Mouse (Mus musculus): ENCODE measurements around the gene Eif4enif1. TPM values are rescaled to one million over a fixed set of nuclear protein-coding genes. Genes with fewer than 3 reads are reported as not detected.
"Not testable (repeated sequence)": the region's sequence is repeated elsewhere in the genome, so short reads cannot be mapped to it uniquely, and the experiment has no call there.

Gene Eif4enif1
- total RNA-seq (2021): 10 to 100 TPM; 67.7 to 80.6 TPM
- long read RNA-seq, experiment 1, transcript Eif4enif1-203 (19 exons, 3,614 nt): major isoform, 7 of 38 reads
- long read RNA-seq, experiment 1, partial matches to known transcripts: 4 of 38 reads
- long read RNA-seq, experiment 1, other reads (novel, unspliced or antisense): 27 of 38 reads
- long read RNA-seq, experiment 2, transcript Eif4enif1-203 (19 exons, 3,614 nt): major isoform, 9 of 43 reads
- long read RNA-seq, experiment 2, partial matches to known transcripts: 8 of 43 reads
- long read RNA-seq, experiment 2, other reads (novel, unspliced or antisense): 26 of 43 reads

GRCm38 (mm10) chr11:3202231-3202701 lies at the start of gene Eif4enif1:
Gene Eif4enif1, plus strand, starts transcription at chr11:3202392.
- DNase-seq (ENCODE audit: low spot score in 2 of 2): peak; percentile 83 to 90

DNA sequence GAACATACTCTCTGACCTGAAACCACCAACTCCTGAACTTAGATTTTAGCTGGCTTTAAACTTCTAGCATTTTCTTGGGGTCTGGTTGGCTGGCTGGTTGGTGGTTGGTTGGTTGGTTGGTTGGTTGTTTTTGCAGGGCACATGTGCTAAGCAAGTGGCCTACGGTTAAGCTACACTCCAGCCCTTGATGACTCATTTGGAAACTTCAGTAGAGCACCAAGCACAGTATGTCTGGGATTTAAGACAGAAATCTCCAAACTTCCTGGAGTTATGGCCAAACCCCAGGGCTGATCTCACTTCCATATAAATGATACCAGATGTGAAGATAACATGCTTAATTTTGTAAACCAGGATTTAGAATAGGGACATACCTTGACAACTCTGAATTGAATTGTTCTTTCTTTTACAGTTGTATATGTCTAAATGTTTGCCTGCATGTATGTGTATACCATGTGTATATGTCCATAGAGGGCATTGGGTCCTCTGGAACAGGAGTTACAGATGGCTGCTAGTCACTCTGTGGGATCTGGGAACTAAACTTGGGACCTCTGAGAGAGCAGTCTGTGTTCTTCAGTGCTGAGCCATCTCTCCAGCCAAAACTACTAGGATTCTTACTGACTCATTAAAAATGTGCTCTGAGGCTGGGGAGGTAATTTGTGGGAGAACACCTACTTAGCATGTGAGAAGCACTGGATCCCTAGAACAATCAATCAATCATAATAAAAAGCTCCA lies 48.4 kb upstream of the Eif4enif1 start:
- not testable (repeated sequence) for H3K27ac ChIP-seq, H3K4me3 ChIP-seq
- DNase-seq (ENCODE audit: low spot score in 2 of 2): peak; percentile 48 to 49

More at GRCm38 (mm10) chr11:3202231-3202701, at the start of gene Eif4enif1:
- Histone ChIP-seq H3K27ac (peak within 1 kb of the TSS; percentile 83), H3K4me3 (peak within 1 kb of the TSS; percentile 42)
- TF ChIP-seq CTCF (conservative IDR thresholded peaks at IDR 0.05): no peak

DNA sequence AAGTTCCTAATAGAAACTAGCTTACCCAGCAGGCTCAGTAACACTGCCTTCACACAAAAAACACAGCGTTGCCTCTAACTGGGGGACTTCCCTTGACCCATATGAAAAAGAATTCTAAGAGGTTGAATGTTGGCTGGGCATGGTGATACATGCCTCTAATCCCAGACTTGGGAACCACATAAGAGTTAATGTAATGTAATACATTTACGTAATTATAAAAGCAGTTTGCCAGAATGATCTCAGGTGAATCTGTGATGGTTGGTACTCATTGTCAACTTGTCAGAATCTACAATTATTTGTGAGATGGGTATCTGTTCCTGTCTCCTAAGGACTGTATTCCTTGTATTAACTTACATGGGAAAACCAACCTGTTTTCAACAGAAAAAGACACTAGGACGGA lies 45.2 kb upstream of the Eif4enif1 start:
- not testable (repeated sequence) for H3K4me3 ChIP-seq; H3K27ac ChIP-seq; DNase-seq (ENCODE audit: low spot score in 2 of 2)

- not testable (repeated sequence) for H3K27ac ChIP-seq, H3K4me3 ChIP-seq
- peak; percentile 58 to 78 for DNase-seq (ENCODE audit: low spot score in 2 of 2)
These were observed 44.2 kb upstream of the Eif4enif1 start for GRCm38 (mm10) chr11:3157996-3158395.

- not testable (repeated sequence) for H3K27ac ChIP-seq; H3K4me3 ChIP-seq; DNase-seq (ENCODE audit: low spot score in 2 of 2)
These were observed 43.4 kb upstream of the Eif4enif1 start for GRCm38 (mm10) chr11:3158800-3159199.

DNA sequence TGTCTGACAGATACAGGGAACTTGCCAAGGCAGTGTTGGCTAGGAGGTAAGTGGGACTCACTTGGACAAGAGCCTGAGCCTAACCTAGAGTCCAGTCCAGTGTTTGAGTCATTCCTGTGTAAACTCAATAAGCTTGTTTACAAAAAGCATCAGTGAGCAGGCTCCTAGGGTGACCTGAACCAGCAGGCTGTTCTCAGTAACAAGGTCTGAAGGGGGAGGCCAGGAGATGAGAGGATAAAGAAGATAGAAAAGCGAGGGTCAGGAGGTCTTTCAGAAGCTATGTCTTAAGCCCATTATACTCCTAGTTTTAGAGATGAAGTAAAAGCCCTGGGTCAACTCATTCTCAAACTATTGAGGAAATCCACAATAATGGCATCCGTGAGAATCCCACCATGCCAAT lies 40.8 kb upstream of the Eif4enif1 start:
- DNase-seq (ENCODE audit: low spot score in 2 of 2): peak; percentile 42 to 71
- not testable (repeated sequence) for H3K27ac ChIP-seq, H3K4me3 ChIP-seq

DNA sequence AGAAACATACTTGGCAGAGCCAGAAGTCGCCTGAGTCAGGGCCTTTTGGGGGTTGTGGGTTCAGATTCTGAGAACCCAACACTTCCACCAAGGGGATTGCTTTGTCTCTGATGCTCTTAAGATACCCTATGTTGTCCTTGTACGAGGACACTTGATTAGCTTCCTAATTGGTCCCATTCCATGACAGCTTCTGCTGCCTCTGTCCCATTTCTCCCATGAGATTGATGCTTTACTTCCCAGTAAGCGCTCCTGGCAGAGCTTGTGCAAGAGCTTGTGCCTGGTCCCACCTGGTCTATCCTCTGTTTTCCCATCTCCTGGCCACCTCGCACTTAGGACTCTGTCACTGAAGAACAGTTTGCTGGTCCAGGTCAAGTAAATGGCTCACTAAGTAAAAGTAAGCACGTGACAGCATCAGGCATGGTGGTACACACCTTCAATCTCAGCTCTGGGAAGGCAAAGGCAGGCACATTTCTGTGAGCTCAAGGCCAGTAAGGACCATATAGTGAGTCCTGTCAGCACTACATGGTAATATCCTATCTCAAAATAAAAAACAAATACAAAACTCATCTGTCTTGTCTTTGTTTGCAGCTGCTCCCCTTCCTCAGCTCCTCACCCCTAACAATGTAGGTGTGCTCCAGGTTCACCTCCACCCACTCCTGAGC lies 39.8 kb upstream of the Eif4enif1 start:
- DNase-seq (ENCODE audit: low spot score in 2 of 2): peak in 1 of 2 experiments; percentile 48
- H3K27ac ChIP-seq, H3K4me3 ChIP-seq: not testable (repeated sequence)

- not testable (repeated sequence) for H3K4me3 ChIP-seq; H3K27ac ChIP-seq; DNase-seq (ENCODE audit: low spot score in 2 of 2)
These were observed 39.1 kb upstream of the Eif4enif1 start for GRCm38 (mm10) chr11:3163122-3163521.

GRCm38 (mm10) chr11:3163661-3164060 lies 38.5 kb upstream of the Eif4enif1 start:
- H3K4me3 ChIP-seq; DNase-seq (ENCODE audit: low spot score in 2 of 2); H3K27ac ChIP-seq: not testable (repeated sequence)

GRCm38 (mm10) chr11:3165210-3165782 lies 36.9 kb upstream of the Eif4enif1 start:
- not testable (repeated sequence) for H3K4me3 ChIP-seq; DNase-seq (ENCODE audit: low spot score in 2 of 2); H3K27ac ChIP-seq

GRCm38 (mm10) chr11:3166321-3166720 lies 35.9 kb upstream of the Eif4enif1 start:
- H3K27ac ChIP-seq; DNase-seq (ENCODE audit: low spot score in 2 of 2); H3K4me3 ChIP-seq: not testable (repeated sequence)

DNA sequence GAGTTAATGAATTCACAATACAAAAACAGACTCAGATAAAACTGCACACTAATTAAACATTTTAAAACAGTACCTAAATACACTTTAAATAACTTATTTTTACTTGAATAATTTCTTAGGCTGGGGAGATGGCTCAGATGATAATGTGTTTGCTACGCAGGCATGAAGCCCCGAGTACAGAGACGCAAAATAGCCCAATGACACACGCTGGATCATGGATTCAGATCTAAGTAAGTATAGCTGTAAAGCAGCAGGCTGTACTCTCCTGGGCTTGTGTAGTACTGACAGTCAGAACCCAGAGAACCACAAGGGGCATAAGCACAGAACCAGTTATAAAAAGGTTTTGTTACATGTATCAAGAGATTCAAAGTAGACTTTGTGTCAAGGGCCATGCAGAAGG lies 35.1 kb upstream of the Eif4enif1 start:
- H3K4me3 ChIP-seq; DNase-seq (ENCODE audit: low spot score in 2 of 2); H3K27ac ChIP-seq: not testable (repeated sequence)

DNA sequence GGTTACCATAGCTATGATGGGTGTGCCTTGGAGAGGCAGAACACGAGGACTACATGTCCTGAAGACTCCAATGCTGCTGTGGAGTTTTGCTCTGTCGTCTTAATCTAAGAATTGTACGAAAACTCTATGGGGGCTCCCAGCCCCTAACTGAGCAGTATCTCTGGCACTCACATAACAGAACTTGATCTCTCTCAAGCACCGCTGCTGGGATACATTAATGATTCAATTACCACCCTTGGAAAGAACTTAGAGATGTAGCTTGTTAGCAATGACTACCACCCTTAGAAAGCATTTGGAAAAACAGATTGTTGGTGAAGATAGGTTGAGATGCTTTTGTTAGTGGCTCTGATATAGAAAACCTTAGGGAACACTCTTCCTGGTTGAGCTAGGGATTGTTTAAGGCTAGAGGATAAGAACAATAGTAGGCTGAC lies 34.6 kb upstream of the Eif4enif1 start:
- DNase-seq (ENCODE audit: low spot score in 2 of 2): peak in 1 of 2 experiments; percentile 49
- H3K27ac ChIP-seq, H3K4me3 ChIP-seq: not testable (repeated sequence)

GRCm38 (mm10) chr11:3169042-3169441 lies 33.1 kb upstream of the Eif4enif1 start:
- not testable (repeated sequence) for DNase-seq (ENCODE audit: low spot score in 2 of 2); H3K27ac ChIP-seq; H3K4me3 ChIP-seq

- not testable (repeated sequence) for DNase-seq (ENCODE audit: low spot score in 2 of 2); H3K4me3 ChIP-seq; H3K27ac ChIP-seq
These were observed 30.3 kb upstream of the Eif4enif1 start for GRCm38 (mm10) chr11:3171931-3172330.

GRCm38 (mm10) chr11:3172526-3172925 lies 29.7 kb upstream of the Eif4enif1 start:
- H3K4me3 ChIP-seq; DNase-seq (ENCODE audit: low spot score in 2 of 2); H3K27ac ChIP-seq: not testable (repeated sequence)

DNA sequence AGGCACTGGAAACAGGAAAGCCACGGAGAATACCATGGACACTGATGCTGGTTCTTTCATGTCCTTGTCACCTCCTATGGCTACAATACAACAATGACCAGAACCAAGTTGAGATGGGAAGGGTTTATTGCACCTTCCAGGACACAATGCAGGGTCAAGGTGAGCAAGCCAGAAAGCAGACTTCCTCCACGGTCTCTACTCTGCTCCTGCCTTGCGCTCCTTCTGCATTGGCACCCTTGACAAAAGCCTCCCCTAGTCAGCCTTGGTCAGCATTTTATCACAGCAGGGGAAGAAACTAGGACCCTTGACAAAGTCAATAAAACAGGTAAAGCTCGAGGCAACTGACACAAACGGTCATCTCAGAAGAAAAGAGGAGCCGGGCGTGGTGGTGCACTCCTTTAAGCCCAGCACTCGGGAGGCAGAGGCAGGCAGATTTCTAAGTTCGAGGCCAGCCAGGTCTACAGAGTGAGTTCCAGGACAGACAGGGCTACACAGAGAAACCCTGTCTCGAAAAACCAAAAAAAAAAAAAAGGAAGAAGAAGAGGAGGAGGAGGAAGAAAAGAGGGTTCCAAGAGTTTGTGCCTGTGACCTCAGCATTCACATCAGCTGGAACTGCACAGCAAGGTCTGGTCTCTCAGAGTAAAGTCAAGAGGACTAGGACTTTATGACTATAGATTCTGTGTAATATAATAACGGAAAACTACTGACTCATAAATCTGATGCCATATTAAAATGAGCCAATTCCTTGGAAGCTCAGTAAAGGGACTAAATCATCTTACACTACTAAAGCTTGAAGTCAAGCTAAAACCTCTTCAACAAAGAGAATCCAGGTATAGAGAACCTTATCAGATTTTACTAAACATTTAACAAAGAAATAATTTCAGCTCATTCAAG lies 28.5 kb upstream of the Eif4enif1 start:
- H3K27ac ChIP-seq, H3K4me3 ChIP-seq: not testable (repeated sequence)
- DNase-seq (ENCODE audit: low spot score in 2 of 2): peak in 1 of 2 experiments; percentile 46

Data from layer of hippocampus, adult 2 months (tissue).